Mouse (Mus musculus): ENCODE data around the gene Evx2.

- TF ChIP-seq POU5F1 (IDR thresholded peaks at IDR 0.05; ENCODE audit: borderline replicate concordance, low read length) (no peak), CTCF (conservative IDR thresholded peaks at IDR 0.05; ENCODE audit: low read length) (no peak)
These were observed 41.3 kb upstream of the Evx2 start for GRCm38 (mm10) chr2:74700546-74701112.
